Mouse (Mus musculus) heart, adult 2 months (tissue): ENCODE data around the gene Sf3a3. TPM values are rescaled to one million over a fixed set of nuclear protein-coding genes. Genes with fewer than 3 reads are reported as not detected.

Experiments used
- DNase-seq, 2 experiments: peaks; one replicate each; pipeline ENCODE4 v3.0.0; 2021
- H3K27ac ChIP-seq: fragments of 200-600 bp; 2 replicates; pipeline ENCODE4 v1.8.1; 2022
- H3K27me3 ChIP-seq: fragments of 200-500 bp; 2 replicates; pipeline ENCODE4 v1.6.1; 2012; ENCODE audit warnings: mild to moderate bottlenecking, low read length, inconsistent platforms, mixed read lengths; ENCODE audit not compliant: control insufficient read depth, insufficient read depth
- H3K36me3 ChIP-seq: fragments of 200-500 bp; 2 replicates; pipeline ENCODE4 v1.6.1; 2012; ENCODE audit warnings: low read length, inconsistent platforms; ENCODE audit not compliant: control insufficient read depth, insufficient read depth
- H3K4me1 ChIP-seq: fragments of 200-500 bp; 2 replicates; pipeline ENCODE4 v1.6.1; 2011; ENCODE audit warnings: low read length; ENCODE audit not compliant: control insufficient read depth, insufficient read depth
- H3K4me3 ChIP-seq: fragments of 200-600 bp; 2 replicates; pipeline ENCODE4 v1.8.1; 2022
- H3K79me2 ChIP-seq: fragments of 200-500 bp; replicated peaks from 2 replicates; pipeline ENCODE4 v1.6.1; 2012; ENCODE audit warnings: mild to moderate bottlenecking, inconsistent platforms, low read length, moderate library complexity, mixed read lengths; ENCODE audit not compliant: control insufficient read depth, insufficient read depth
- H3K9ac ChIP-seq: fragments of 200-500 bp; 2 replicates; pipeline ENCODE4 v1.6.1; 2012; ENCODE audit warnings: low read depth, mild to moderate bottlenecking, control low read depth, inconsistent platforms, low read length, mixed read lengths
- CTCF ChIP-seq: fragments of 200-600 bp; IDR thresholded peaks from 2 replicates; pipeline ENCODE4 v1.8.1; 2022; ENCODE audit warnings: antibody characterized with exemption, mild to moderate bottlenecking, moderate library complexity
- EP300 ChIP-seq: fragments of 200-500 bp; IDR thresholded peaks from 2 replicates; pipeline ENCODE4 v1.6.1; 2011; ENCODE audit warnings: low read depth, low read length, control low read depth; ENCODE audit not compliant: insufficient read depth
- POLR2A ChIP-seq: fragments of 200-500 bp; IDR thresholded peaks from 2 replicates; pipeline ENCODE4 v1.6.1; 2011; ENCODE audit warnings: mild to moderate bottlenecking, low read depth, low read length, control low read depth; ENCODE audit not compliant: insufficient read depth
- WGBS: fragments of 180-500 bp; shearing (Covaris S2); methylation state at CpG from one replicate; pipeline ENCODE4 v1.1.7; 2018; 5-methylcytosine and 5-hydroxymethylcytosine counted together
- intact Hi-C: fragments of 180-260 bp; cut with DNase I; formaldehyde crosslinking; loops from one replicate; pipeline ENCODE4 v1.15.1; 2025
- long read RNA-seq: library from polyadenylated mRNA; stranded (forward); transcript quantifications from one replicate; pipeline ENCODE4 v2.0.0, GENCODE M21; 2021
- polyA plus RNA-seq: library from polyadenylated mRNA; depleted of rRNA; stranded (reverse); fragments of >200 nt; gene quantifications from 2 replicates; pipeline ENCODE4 v1.2.3, GENCODE M21; 2012; rRNA removed
- total RNA-seq, 2 experiments: library from RNA; stranded (reverse); gene quantifications; 2 replicates each; pipeline ENCODE4 v1.2.3; 2021

Gene Sf3a3
- total RNA-seq (10 to 100 TPM; 18.0 to 19.4 TPM), polyA plus RNA-seq (7.7 and 11.5 TPM in 2 replicates)
- long read RNA-seq, transcript Sf3a3-201 (17 exons, 1,820 nt): major isoform, 13 of 14 reads
- long read RNA-seq, partial matches to known transcripts: 1 of 14 reads
- long read RNA-seq, other reads (novel, unspliced or antisense): 0 of 14 reads

GRCm38 (mm10) chr4:124714545-124715481 is at the start of gene Sf3a3:
Sf3a3 (plus strand) TSS chr4:124714776.
- under 1% methylated on average over 57 of the region's 57 CpGs for WGBS
- peak within 1 kb of the TSS; percentile 73 for H3K9ac ChIP-seq
- DNase-seq: peak; percentile 94 to 96
- peak within 1 kb of the TSS; percentile 79 for H3K27ac ChIP-seq
- H3K27me3 ChIP-seq: no peaks in the 10 kb centered on the region
- 0 out of 2 replicates have a peak, but pooled peaks cover 1% of the 10 kb centered on the region for H3K79me2 ChIP-seq
- peak within 1 kb of the TSS; percentile 81 for H3K4me3 ChIP-seq
- peaks cover 4% of the 10 kb centered on the region for H3K36me3 ChIP-seq
- intact Hi-C loops: loop anchor here (1.0 to 5.0 kb wide), 3 partner anchors 22 to 135 kb away; partner anchors contain the start of genes Mtf1, Utp11 and Yrdc
- TF ChIP-seq CTCF (peak; percentile 95), EP300 (peak; percentile 94), POLR2A (peak; percentile 75)
- H3K4me1 ChIP-seq: peaks cover 6% of the 10 kb centered on the region

DNA sequence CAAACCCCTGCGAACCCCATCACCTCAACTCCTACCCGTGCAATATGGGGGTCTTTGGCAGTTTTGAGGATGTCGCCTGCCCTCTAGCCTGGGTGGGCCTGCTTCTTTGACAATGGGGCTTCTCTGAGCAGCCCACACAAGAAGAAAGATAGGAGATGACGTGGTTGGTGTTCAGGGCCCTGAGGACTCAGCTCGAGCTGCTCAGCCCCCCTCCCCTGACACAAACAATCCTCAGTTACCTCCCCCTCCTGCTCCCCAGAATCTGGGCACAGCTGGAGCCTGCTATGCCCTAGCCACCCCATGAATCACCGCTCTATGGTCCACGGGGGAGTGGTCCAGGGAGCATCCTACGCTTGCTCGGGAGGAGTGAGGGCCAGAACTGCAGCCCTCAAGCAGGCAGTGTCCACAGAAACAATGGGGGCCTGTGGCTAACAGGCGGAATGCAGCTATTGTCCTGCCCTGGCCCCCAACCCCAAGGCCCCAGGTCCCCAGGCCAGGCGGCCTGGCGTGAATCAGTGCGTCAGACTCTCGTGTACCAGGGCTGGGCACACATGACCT is 47.0 kb upstream of the Sf3a3 start:
- WGBS: 57% methylated on average over 14 of the region's 14 CpGs
- intact Hi-C loops: no loop called here
- no peaks in the 10 kb centered on the region for H3K79me2 ChIP-seq

DNA sequence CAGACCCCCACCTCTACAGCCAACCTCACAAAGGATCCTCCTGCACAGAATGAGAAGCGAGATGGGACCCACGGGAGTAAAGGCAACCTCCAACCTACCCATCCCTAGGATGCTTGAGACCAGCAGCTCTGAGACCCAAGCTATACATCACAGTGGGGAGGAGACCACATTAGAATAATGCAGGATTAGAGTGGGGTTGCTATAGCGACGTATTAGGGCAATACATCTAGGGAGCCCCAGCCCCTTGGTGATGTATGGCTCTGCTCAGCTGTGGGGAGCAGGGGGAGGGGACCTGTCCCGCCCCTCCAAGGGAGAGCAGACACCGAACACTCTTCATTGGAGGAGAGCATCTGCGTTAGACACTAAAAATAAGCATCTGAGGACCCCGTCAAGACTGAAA is 46.5 kb upstream of the Sf3a3 start:
- H3K27me3 ChIP-seq: no peaks in the 10 kb centered on the region; the same call in 1 of the 2 replicates
- no peak for TF ChIP-seq EP300
- TF ChIP-seq CTCF: no peak
- TF ChIP-seq POLR2A: no peak
- no peak overlapping the region for H3K4me3 ChIP-seq
- intact Hi-C loops: no loop called here
- H3K36me3 ChIP-seq: no peaks in the 10 kb centered on the region
- H3K27ac ChIP-seq: no peak overlapping the region
- WGBS: 32% methylated on average over 8 of the region's 8 CpGs
- H3K79me2 ChIP-seq: no peaks in the 10 kb centered on the region
- H3K4me1 ChIP-seq: no peaks in the 10 kb centered on the region
- H3K9ac ChIP-seq: no peak overlapping the region
- no peak for DNase-seq

More for the DNA sequence above, 47.0 kb upstream of the Sf3a3 start:
- TF ChIP-seq CTCF (no peak), EP300 (no peak)
- Histone ChIP-seq H3K4me3 (no peak overlapping the region), H3K4me1 (no peaks in the 10 kb centered on the region), H3K27ac (no peak overlapping the region), H3K9ac (no peak overlapping the region), H3K36me3 (no peaks in the 10 kb centered on the region), H3K27me3 (no peaks in the 10 kb centered on the region; the same call in 1 of the 2 replicates)
- no peak for DNase-seq

- no peaks in the 10 kb centered on the region for H3K27me3 ChIP-seq
- H3K27ac ChIP-seq: no peak overlapping the region
- no peak overlapping the region for H3K4me3 ChIP-seq
- 54% methylated on average over 8 of the region's 8 CpGs for WGBS
- H3K79me2 ChIP-seq: no peaks in the 10 kb centered on the region
- no peak for DNase-seq
- H3K36me3 ChIP-seq: no peaks in the 10 kb centered on the region
- intact Hi-C loops: loop anchor here (10.0 kb wide), 1 partner anchor 725 kb away; no protein-coding TSS in a partner anchor
- no peaks in the 10 kb centered on the region for H3K4me1 ChIP-seq
- no peak for TF ChIP-seq EP300
- no peak for TF ChIP-seq CTCF
- no peak for TF ChIP-seq POLR2A
- no peak overlapping the region for H3K9ac ChIP-seq
These were observed 44.3 kb upstream of the Sf3a3 start for GRCm38 (mm10) chr4:124670232-124670631.

- no peaks in the 10 kb centered on the region for H3K4me1 ChIP-seq
- intact Hi-C loops: loop anchor here (10.0 kb wide), 1 partner anchor 727 kb away; no protein-coding TSS in a partner anchor
- no peak overlapping the region for H3K9ac ChIP-seq
- no peak overlapping the region for H3K4me3 ChIP-seq
- no peaks in the 10 kb centered on the region for H3K36me3 ChIP-seq
- no peaks in the 10 kb centered on the region for H3K79me2 ChIP-seq
- DNase-seq: no peak
- TF ChIP-seq POLR2A: no peak
- TF ChIP-seq CTCF: no peak
- TF ChIP-seq EP300: no peak
- WGBS: 30% methylated on average over 7 of the region's 7 CpGs
- no peaks in the 10 kb centered on the region for H3K27me3 ChIP-seq
- H3K27ac ChIP-seq: no peak overlapping the region
These were observed 43.0 kb upstream of the Sf3a3 start for GRCm38 (mm10) chr4:124671583-124671982.
